Mouse (Mus musculus) kidney, postnatal 4 days (tissue): ENCODE data around the gene Adrm1.

Experiments used
- DNase-seq, 2 experiments: peaks; one replicate each; pipeline ENCODE4 v3.0.0; 2021; ENCODE audit warnings: mixed read lengths in 2 of 2

Adrm1 gene

DNA sequence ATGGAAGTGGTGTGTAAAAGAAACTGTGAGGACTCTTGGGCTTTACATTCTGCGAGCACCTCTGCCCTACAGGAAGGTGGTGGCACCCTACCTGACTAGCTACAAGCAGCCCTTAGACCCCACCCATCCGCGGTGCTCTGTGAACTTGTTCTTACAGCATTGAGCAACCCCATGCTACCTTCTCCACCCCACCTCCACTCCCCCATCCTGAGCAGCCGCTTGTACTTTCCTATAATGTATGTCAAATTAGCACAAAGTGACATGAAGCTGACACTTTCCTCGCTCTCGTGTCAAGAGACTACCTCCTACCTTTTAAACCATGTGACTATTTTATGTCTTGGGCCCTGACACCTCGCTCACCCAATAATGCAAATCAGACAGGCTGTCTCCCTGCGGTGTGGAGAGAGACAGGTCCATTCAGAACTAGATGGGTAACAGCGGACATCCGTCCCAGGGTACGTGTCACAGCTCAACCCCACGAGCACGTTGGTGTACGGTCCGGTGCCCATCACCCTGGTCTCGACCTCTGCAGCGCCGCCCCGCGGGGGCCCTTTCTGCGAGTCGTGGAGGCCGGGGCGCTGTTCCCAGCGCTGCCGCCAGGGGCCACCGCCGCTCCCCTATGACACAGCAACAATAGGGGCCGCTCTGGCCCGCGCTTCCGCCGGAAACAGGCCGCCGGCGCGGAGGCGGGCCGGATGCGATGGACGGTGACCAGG, at the start of gene Adrm1:
Gene Adrm1, plus strand, starts transcription at position 680 of the 716 bp plus-strand sequence.
- DNase-seq = peak; percentile 97 to 98

DNA sequence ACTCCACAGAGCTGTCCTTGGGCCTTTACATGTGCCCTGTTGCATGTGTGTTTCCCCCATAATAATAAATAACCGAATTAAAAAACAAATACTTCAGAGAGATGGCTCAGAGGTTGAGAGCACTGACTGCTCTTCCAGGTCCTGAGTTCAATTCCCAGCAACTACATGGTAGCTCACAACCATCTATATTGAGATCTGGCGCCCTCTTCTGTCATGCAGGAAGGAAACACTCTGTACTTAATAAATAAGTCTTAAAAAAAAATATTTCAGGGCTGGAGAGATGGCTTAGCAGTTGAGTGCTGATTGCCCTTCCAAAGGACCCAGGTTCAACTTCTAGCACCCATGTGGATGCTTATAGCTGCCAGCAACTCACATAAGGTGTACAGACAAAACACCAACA, 47.1 kb upstream of the Adrm1 start:
- DNase-seq = no peak

DNA sequence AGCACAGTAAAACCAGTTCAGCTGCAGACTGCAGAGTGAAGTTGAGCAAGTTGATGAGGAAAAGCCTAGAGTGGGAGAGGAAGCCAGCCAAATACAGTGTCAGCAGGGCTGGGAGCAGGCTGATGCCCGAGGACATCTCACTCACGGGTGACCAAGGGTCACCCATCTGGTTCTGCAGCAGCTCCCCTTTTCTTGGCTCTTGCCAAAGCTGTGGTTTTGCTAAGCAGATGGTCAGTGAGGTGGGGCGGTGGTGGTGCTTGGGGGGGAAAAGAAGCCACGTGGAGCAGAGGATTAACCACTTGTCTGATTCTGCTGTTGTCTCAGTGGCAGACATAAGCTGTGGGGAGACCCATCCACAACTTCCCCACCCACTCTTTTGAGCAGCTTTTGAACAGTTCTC, 45.1 kb upstream of the Adrm1 start:
- DNase-seq = peak in 1 of 2 experiments; percentile 16

DNA sequence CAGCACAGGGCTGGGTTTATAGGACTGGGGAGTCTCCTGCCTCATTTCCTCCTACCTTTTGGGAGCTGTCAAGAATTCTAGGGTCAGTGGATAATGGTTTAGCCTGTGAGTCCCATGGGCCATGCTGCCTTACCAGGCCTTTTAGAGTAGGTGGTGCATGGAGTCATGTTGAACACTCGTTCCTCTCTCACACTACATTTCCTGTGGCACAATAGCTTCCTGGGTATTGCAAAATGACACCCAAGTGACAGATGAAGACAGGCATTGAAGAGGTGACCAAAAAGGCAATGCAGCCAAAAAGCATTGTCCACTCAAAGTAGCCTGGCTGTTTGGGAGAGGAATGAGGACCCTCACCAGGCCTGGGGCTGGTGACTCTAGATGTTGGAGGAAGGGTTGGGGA, 43.6 kb upstream of the Adrm1 start:
- no peak for DNase-seq

DNA sequence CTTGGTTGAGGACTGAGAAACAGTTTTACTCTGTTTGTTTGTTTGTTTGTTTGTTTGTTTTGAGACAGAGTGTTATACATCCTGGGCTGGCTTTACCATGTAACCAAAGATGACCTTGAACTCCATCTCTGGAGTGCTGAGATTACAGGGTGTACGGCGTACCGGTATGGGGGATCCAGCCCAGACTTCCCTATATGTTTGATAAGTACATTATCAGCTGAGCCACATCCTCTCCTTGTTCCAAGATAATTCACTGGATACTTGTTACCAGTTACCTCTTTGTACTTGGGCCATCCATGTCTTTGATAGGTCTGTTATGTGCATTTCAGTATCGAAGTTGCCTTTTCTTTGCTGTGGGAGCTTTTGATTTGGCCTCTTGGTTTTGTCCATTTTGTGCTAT, 38.1 kb upstream of the Adrm1 start:
- no peak for DNase-seq

DNA sequence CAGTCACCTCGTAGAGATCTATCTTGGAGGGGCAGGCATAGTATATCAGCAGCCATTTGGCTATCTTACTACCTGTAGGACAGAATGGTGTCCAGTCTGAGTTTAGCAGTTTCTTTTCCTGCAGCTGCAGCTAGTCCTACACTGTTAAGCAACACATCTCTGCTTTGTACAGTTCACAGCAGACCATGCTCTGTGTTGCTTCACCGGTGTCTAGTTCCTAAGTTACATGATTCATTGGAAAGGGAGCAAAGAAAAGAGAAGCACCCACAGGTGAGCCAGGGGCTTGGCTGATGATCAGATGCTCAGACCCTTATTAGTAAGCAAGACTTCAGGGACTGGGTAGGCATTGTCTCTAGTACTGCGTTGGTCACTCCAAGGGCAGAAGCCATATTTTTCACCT, 37.4 kb upstream of the Adrm1 start:
- DNase-seq = no peak

DNA sequence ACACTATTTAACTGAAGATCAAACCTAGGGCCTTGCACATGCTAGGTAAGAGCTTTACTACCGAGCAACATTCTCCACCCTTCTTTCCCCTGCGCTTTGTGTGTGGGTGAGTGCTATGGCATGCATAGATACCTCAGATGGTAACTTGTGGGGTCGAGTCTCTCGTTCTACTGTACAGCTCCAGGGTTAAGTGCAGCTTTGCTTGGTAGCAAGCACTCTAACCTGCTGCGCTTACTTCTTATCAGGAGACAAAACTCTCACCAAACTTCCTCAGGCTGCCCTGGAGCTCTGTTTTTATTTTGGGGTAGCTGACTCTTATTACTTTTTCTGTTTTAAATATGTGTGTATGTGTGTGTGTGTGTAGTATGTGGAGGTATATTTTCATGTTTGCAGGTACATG, 35.9 kb upstream of the Adrm1 start:
- no peak for DNase-seq

DNA sequence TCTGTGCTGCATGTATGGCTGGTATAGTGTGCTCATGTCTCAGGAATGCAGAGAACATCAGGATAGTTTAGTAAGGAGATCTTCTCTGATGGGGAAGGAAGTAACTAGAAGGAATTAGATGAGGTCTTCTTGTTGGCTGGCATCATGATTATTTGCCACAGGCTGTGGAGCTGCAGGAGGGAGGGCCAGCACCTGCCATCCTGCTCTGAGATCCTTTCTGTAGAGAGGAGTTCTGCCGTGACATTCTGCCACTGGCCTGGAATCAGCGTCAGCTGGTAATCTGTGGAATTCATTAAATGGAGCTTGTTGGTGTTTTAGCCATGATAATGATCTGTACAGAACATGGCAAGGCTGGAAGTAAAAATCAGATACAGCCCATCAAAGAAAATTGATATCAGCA, 25.2 kb upstream of the Adrm1 start:
- DNase-seq = no peak

DNA sequence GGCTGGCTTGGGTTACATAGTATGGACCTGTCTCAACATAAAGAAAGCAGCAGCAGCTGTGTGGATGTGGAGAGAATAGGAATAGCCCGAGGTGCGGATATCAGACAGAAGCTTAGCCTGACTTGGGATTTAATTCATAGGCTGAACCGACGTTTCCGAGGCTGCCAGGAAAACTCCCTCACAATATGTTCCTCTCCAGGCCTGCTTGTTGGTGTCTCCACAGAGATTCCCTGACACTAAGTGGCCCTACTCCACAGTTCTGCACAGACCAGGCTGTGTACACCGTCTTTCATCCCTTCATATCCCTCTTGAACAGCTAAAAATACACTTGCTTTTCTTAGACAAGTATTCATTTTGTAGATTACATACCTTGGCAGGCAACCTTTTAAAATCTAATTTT, 23.9 kb upstream of the Adrm1 start:
- no peak for DNase-seq

DNA sequence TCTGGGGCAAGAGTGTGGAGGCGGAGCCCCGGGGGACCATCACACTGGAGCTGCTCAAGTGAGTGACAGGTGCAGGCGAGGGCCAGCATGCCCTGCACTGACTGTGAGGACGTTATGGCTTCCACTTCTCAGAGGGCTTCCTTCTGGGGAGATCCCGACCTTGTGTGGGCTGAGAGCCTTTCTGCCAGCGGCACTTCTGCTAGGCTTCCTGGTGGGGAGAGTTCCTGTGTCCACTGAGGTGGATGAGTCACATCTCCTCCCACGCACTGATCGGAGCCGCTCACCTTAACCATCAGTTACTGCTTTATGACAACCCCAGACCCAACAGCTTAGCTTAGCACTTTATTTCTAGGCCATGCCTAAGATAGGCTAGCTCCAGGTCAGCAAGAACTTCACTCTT, 22.7 kb upstream of the Adrm1 start:
- no peak for DNase-seq

DNA sequence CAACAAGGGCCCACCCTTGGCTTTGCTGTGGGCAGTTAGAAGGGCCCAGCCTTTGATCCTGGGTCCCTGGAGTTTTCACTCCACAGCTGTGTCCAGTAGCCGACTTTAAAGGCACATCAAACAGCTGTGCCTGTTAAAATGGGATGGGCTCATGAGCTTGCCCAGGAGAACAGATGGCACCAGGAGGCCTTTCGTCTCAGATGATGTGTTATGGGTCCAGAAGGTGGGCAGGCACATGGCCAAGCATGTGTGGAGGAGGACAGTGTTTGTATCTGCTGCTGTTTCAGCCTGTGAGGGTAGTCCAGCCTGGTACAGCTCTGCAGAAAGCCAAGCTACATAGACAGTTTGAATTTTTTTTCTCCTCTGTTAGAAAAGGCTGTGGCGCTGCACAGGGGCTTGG, 16.5 kb upstream of the Adrm1 start:
- DNase-seq = no peak

DNA sequence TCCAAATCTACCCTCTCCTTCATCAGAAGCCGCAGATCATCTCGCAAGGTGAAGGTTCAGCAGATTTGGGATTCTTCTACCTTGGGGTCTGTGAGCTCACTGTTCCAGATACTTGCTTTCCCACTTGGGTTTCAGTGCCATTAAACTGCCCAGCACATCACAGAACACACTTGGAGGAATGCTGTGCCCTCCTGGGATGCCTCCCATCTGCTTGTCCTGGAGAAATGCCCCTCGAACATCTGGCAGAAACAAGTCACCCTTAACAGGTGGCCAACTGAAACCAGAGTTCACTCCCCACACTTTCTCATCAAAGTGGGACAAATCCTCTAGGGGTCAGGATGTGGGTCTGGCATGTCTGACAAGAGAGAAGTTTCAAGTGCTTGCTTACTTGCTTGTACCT, 12.7 kb upstream of the Adrm1 start:
- DNase-seq = no peak

DNA sequence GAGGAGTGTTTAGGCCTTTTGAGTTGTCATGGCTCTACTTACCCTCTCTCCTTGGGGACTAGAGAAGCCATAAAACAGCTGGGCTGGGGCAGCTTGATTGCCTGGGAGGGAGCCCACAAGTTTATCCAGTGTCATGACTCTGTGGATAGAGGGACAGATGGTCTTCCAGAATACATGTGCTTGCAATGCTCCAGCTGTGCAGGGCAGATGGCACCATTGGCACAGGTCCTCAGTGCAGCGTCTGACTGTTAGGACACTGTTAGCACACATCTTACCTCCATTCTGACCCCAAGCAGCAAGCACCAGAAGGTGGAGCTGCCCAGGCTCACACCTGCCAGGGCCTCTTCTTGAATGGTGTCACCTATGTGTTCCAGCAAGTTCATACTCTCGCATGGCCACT, 5.4 kb upstream of the Adrm1 start:
- no peak for DNase-seq

DNA sequence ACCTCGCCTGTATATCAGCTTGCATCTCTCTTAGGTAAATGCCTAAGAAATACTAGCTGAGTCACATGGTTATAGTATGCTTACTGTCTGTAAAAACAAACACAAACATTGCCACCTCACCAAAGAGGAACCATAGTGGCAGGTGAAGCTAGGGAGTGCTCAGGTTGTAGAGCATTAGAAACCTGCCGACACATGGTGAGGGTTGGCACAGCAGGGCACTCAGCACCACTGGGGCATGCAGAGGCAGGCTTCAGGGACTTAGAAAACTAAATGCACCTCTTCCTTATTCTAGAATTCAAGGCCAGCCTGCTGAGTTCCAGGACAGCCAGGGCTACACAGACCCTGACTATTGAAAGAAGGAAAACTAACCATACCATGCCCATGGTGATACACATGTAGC, 4.4 kb upstream of the Adrm1 start:
- no peak for DNase-seq

DNA sequence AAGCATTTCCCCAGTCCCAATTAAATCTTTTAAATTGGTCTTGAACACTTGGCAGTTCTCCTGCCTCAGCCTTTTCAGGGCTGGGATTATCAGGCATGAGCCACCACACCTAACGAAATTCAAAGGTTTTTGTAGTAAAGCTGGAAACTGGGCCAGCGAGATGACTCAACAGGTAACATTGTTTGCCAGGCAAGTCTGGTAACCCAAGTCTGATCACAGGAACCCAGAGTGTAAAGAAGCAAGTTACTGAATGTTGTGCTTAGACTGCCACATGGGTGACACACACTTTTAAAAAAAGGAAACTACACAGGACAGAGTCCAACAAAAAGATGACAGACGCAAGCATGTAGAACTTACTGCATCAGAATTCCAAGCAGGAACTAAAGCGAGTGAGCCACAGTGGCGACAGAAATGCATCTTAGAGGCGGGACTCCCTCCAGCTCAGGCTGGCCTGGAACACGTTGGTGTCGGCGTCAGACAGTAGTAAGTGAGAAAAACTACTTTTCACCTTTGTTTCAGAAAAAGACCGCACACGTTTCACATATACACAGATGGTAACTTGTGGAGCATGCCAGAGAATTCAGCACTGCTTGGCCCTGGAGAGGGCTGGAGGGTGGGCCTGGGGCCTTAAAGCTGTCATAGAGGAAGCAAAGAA, 1.0 kb upstream of the Adrm1 start:
- no peak for DNase-seq

DNA sequence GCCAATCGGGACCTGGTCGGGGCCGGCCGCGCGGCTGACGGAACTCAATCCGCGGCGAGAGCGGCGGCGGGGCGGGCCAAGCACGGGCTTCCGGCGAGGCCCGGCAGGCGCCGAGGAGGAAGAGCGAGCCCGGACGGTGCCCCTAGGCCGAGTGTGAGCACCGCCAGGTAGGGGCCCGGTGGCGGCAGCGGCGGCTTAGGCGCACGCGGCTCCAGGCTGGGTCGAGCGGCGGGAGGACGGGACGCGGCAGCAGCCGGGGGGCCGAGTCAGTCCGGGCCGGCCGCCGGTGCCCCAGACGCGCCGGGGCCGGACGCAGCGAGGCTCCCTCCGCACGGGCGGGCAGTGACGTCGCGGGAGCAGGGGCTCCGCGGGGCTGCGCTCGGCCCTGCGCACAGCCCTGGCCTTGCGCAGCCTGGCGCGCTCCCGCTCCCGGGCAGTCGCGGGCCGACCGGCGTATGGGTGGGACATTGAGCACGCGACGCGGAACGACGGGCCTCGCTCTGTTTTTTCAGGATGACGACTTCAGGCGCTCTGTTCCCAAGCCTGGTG, 311 bp downstream of the Adrm1 start:
- peak; percentile 63 to 79 for DNase-seq

DNA sequence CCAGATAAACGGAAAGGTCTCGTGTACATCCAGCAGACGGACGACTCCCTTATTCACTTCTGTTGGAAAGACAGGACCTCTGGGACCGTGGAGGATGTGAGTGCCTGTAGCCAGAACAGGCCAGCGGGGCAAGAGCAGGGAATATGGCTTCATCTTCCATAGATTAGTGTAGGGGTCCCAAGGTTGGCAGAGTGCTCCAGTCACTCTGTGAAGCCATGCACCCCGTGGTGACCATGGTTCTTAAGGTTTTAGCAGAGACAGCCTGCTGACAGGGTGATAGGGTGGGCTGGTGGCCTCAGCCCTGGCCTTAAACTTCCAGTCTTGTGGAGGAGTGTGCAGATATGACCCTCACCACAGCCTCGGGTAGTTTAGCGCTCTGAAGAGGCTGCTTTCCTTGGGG, 867 bp downstream of the Adrm1 start:
- DNase-seq = no peak

DNA sequence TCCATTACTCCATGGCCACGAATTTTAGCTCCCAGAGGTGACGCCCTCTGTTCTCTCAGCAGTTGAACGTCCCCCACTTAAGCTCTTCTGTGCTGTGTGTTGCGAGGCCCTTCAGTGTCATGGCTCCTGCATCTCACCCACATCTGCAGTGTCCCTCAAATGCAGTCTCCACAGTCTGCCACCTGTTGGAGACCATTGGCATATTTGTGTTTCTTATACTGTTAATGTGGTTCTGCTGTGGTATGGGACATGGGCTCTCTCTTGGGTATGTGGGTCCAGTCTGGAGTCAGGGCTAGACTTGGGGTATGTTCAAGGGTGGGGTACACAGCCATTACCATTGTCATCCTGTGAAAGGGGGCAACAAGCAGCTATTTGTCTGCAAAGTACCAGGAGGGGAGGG, 1.9 kb downstream of the Adrm1 start:
- DNase-seq = peak in 1 of 2 experiments; percentile 39

DNA sequence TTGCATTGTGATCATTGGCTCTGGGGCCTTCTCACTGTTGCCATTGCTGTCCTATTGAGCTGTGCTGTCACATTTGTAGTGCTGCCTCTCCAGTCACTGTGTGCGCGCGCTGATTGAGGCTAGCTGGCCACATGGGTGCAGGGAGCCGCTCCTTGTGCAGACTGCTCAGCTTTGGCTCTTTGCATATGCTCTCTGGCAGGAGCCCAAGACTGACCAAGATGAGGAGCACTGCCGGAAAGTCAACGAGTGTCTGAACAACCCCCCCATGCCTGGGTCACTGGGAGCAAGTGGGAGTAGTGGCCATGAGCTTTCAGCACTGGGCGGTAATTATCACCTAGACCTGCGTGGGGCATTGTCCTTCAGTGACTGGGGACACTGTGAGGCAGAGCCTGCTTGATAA, 2.4 kb downstream of the Adrm1 start:
- peak; percentile 29 to 43 for DNase-seq

DNA sequence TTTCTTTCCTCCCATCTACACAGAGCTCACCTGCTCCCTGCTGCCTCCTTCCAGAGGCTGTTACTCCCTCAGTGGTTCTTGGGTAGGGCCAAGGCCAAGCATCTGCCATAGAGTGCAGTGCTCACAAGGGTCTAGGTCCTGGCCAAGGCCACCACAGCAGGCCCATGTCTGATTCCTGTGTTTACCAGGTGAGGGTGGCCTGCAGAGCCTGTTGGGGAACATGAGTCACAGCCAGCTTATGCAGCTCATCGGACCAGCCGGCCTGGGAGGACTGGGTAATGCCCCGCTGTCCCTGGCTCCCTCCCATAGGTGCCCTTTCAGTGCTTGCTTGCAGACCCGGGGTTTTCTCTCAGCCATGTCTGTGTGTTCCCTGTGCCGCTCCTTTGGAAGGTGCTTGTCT, 2.8 kb downstream of the Adrm1 start:
- no peak for DNase-seq

DNA sequence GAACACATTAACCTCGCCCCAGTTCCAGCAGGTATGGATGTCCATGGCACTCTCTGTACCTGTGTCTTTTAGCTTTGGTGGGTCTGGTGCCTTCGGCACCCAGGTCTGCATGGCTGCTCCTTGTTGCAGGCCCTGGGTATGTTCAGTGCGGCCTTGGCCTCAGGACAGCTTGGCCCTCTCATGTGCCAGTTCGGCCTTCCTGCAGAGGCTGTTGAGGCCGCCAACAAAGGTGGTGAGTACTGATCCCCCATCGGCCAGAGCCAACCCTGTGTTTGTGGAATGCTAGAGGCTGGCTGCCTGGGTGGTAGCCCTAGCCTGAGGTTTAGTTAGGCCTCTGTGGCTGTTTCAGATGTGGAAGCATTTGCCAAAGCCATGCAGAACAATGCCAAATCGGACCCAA, 4.4 kb downstream of the Adrm1 start:
- DNase-seq = no peak

DNA sequence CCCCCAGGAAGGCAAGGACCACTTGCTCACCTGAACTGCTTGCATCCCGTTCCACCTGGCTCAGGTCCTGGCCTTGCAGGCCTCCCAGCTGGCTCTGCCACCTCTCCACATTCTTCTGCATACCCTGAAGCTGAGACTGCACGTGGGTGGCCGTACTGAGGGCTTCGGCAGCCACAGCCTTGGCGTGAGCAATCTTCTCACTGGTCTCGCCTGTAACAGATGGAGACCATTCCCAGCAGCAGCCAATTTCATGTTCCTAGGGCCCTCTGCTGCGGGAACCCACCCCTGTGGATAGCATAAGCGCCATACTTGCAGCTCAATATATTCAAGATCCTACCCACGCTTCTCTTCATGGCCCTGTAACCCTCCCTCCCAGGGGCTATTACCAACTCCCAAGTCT, 10.3 kb downstream of the Adrm1 start:
- DNase-seq = no peak

DNA sequence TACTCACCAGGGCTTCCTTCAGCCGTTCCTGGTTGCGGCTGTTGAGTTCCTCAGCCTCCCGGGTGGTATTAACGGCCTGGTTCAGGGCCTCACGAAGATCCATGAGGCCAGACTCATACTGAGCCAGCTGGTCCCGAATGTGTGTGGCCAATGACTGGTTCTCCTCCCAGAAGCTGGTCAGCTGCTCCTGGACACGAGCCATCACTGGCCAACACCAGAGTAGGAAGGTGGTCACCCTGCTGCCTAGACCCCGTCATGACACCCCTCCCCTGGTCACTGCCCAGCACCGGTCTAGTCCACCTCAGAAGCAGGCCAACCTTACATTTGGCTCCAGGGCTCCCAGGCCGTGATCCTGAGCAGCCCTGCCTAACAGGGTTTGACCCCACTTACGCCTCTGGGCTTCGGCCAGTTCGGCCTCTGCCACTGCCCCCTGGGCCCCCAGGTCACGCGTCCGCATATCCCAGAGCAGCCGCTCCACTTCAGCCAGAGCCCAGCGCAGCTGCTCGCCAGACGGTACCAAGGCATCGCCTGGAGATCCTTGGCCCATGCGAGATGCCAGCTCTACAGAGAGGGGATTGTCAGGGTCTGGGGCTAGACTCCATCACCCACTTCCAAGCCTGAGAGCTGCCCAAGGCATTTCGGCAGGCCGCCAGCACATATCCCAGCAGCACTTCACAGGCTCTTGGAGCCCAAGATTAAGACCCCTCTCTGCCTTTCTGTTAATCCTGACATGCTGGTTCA, 12.9 kb downstream of the Adrm1 start:
- no peak for DNase-seq

DNA sequence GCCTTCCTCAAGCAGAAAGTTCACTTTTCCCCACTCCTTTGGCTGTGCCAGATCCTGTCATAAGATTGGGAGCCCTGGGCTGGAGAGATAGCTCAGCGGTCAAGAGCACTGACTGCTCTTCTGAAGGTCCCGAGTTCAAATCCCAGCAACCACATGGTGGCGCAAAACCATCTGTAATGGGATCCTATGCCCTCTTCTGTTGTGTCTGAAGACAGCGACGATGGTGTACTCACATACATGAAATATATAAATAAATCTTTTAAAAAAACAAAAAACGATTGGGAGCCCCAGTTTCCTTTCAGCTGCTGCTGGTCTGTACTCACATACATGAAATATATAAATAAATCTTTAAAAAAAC, 13.4 kb downstream of the Adrm1 start:
- DNase-seq = no peak
